Comparison of ENCODE assay signal across 8 mouse cellular contexts in the genomic region with DNA sequence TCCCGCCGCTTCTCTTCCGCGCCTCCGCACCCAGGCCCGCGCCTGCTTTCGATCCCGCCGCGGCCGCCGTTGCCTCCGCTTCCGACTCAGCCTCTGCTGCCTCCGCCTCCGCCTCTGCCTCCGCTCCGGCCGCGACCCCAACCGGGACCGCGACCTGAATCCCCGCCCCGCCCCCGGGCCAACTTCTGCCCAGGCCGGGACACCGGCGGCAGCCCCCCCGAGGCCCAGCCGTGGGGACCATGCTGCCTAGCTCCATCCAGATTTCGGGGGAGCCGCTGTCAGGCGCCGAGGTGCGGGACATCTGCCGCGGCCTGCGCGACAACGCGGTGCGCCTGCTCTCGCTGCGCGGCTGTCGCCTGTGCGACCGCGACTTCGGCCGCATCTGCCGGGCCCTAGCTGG. TPM values are rescaled to one million over a fixed set of nuclear protein-coding genes. Genes with fewer than 3 reads are reported as not detected.
A peak's percentile ranks its signal among the peaks of the same experiment; 100 is the strongest.
DNase-seq lines count a peak whose midpoint lies in the region; ATAC-seq lines count a peak whose summit lies in the region.

No protein-coding gene starts in this region.

- peak overlapping the region; percentile 100 for H3K4me2 ChIP-seq in embryonic facial prominence, embryonic 13.5 days
- peak overlapping the region; percentile 94 for H3K4me2 ChIP-seq in neural tube, embryonic 15.5 days

- H3K36me3 ChIP-seq in heart, embryonic 10.5 days, result peaks cover 66% of the 10 kb centered on the region
- H3K36me3 ChIP-seq in embryonic facial prominence, embryonic 13.5 days, result peaks cover 67% of the 10 kb centered on the region
- peaks cover 55% of the 10 kb centered on the region for H3K36me3 ChIP-seq in neural tube, embryonic 15.5 days

- peaks cover 35% of the 10 kb centered on the region for H3K4me1 ChIP-seq in heart, embryonic 10.5 days
- H3K4me1 ChIP-seq in embryonic facial prominence, embryonic 13.5 days, result peaks cover 21% of the 10 kb centered on the region
- peaks cover 39% of the 10 kb centered on the region for H3K4me1 ChIP-seq in neural tube, embryonic 15.5 days

- WGBS in heart, embryonic 10.5 days, result under 1% methylated on average over 52 of the region's 54 CpGs
- under 1% methylated on average over 53 of the region's 54 CpGs for WGBS in embryonic facial prominence, embryonic 13.5 days
- WGBS in neural tube, embryonic 15.5 days, result 1% methylated on average over 44 of the region's 54 CpGs

- H3K4me3 ChIP-seq in heart, embryonic 10.5 days, result peak overlapping the region; percentile 72
- peak overlapping the region; percentile 71 for H3K4me3 ChIP-seq in embryonic facial prominence, embryonic 13.5 days
- peak overlapping the region; percentile 81 for H3K4me3 ChIP-seq in neural tube, embryonic 15.5 days (replicated peaks)

- H3K27me3 ChIP-seq in heart, embryonic 10.5 days (ENCODE audit: insufficient read depth, poor library complexity, severe bottlenecking), result peaks cover 34% of the 10 kb centered on the region
- H3K27me3 ChIP-seq in embryonic facial prominence, embryonic 13.5 days, result peaks cover 27% of the 10 kb centered on the region
- no peaks in the 10 kb centered on the region for H3K27me3 ChIP-seq in neural tube, embryonic 15.5 days (replicated peaks)

- peak overlapping the region; percentile 31 for H3K27ac ChIP-seq in heart, embryonic 10.5 days
- no peak overlapping the region for H3K27ac ChIP-seq in embryonic facial prominence, embryonic 13.5 days
- peak overlapping the region; percentile 78 for H3K27ac ChIP-seq in neural tube, embryonic 15.5 days (replicated peaks)

- peak overlapping the region; percentile 74 for H3K9ac ChIP-seq in embryonic facial prominence, embryonic 13.5 days
- peak overlapping the region; percentile 75 for H3K9ac ChIP-seq in neural tube, embryonic 15.5 days (replicated peaks)

- DNase-seq in heart, embryonic 10.5 days (ENCODE audit: low spot score), result no peak
- no peak for DNase-seq in heart, adult 8-10 months (ENCODE audit: low spot score)
- peak; percentile 41 for DNase-seq in retina, embryonic 14.5 days (ENCODE audit: low spot score)
- no peak for DNase-seq in retina, postnatal 1 day
- DNase-seq in kidney, postnatal 25 days, result peak; percentile 27 to 61
- no peak for DNase-seq in gastrocnemius, adult 8-10 months (ENCODE audit: low spot score in 2 of 2)

- 0 out of 2 replicates have a peak, but pooled peaks have one; percentile 1 for ATAC-seq in embryonic facial prominence, embryonic 13.5 days (ENCODE audit: insufficient number of reproducible peaks, insufficient read depth, low FRiP score, low TSS enrichment, low read depth)
- peak; percentile 42 for ATAC-seq in neural tube, embryonic 15.5 days (ENCODE audit: low FRiP score)

- H3K9me3 ChIP-seq in heart, embryonic 10.5 days, result no peaks in the 10 kb centered on the region
- no peaks in the 10 kb centered on the region for H3K9me3 ChIP-seq in embryonic facial prominence, embryonic 13.5 days
- no peaks in the 10 kb centered on the region for H3K9me3 ChIP-seq in neural tube, embryonic 15.5 days (replicated peaks)

RNA-seq across cellular contexts. Expression of gene Lrrc73, which starts 0.8 kb away (rescaled TPM):
- polyA plus RNA-seq in heart, embryonic 10.5 days (2016; fragmentation: Nextera tagmentation; extraction: Ambion mirVana), result 0.33 and 0.38 TPM in 2 replicates
- total RNA-seq in heart, adult 8-10 months (2022), result under 1 TPM in 2 of 4 experiments, not detected in 2; 0.12 to 0.14 TPM
- 1.4 and 1.9 TPM in 2 replicates for polyA plus RNA-seq in embryonic facial prominence, embryonic 13.5 days (2015; fragmentation: Nextera tagmentation; extraction: Ambion mirVana)
- 13.1 and 15.0 TPM in 2 replicates for polyA plus RNA-seq in neural tube, embryonic 15.5 days (2015; fragmentation: Nextera tagmentation; extraction: Ambion mirVana)
- not detected for total RNA-seq in gastrocnemius, adult 8-10 months (2022)

RNA-seq across cellular contexts. Expression of gene Yipf3, which starts 6.2 kb away (rescaled TPM):
- polyA plus RNA-seq in heart, embryonic 10.5 days (2016; fragmentation: Nextera tagmentation; extraction: Ambion mirVana), result 77.0 and 83.9 TPM in 2 replicates
- total RNA-seq in heart, adult 8-10 months (2022), result 10 to 100 TPM; 82.2 to 91.1 (median 85.5) TPM
- polyA plus RNA-seq in embryonic facial prominence, embryonic 13.5 days (2015; fragmentation: Nextera tagmentation; extraction: Ambion mirVana), result 82.8 and 95.7 TPM in 2 replicates
- 87.8 and 97.8 TPM in 2 replicates for polyA plus RNA-seq in neural tube, embryonic 15.5 days (2015; fragmentation: Nextera tagmentation; extraction: Ambion mirVana)
- 10 to 100 TPM; 56.2 to 75.3 (median 61.7) TPM for total RNA-seq in gastrocnemius, adult 8-10 months (2022)

RNA-seq across cellular contexts. Expression of gene Polr1c, which starts 6.3 kb away (rescaled TPM):
- 53.8 and 81.2 TPM in 2 replicates for polyA plus RNA-seq in heart, embryonic 10.5 days (2016; fragmentation: Nextera tagmentation; extraction: Ambion mirVana)
- total RNA-seq in heart, adult 8-10 months (2022), result 10 to 100 TPM; 20.4 to 25.6 (median 22.7) TPM
- 103 and 104 TPM in 2 replicates for polyA plus RNA-seq in embryonic facial prominence, embryonic 13.5 days (2015; fragmentation: Nextera tagmentation; extraction: Ambion mirVana)
- polyA plus RNA-seq in neural tube, embryonic 15.5 days (2015; fragmentation: Nextera tagmentation; extraction: Ambion mirVana), result 73.7 and 76.4 TPM in 2 replicates
- 10 to 100 TPM; 12.9 to 20.4 (median 16.6) TPM for total RNA-seq in gastrocnemius, adult 8-10 months (2022)

RNA-seq across cellular contexts. Expression of gene Tjap1, which starts 28.7 kb away (rescaled TPM):
- 46.5 and 55.8 TPM in 2 replicates for polyA plus RNA-seq in heart, embryonic 10.5 days (2016; fragmentation: Nextera tagmentation; extraction: Ambion mirVana)
- total RNA-seq in heart, adult 8-10 months (2022), result 10 to 100 TPM; 26.0 to 39.5 (median 35.6) TPM
- 55.6 and 57.9 TPM in 2 replicates for polyA plus RNA-seq in embryonic facial prominence, embryonic 13.5 days (2015; fragmentation: Nextera tagmentation; extraction: Ambion mirVana)
- polyA plus RNA-seq in neural tube, embryonic 15.5 days (2015; fragmentation: Nextera tagmentation; extraction: Ambion mirVana), result 28.6 and 32.6 TPM in 2 replicates
- 10 to 100 TPM; 35.8 to 40.7 (median 37.8) TPM for total RNA-seq in gastrocnemius, adult 8-10 months (2022)

RNA-seq across cellular contexts. Expression of gene Dlk2, which starts 43.1 kb away (rescaled TPM):
- 0.36 and 0.77 TPM in 2 replicates for polyA plus RNA-seq in heart, embryonic 10.5 days (2016; fragmentation: Nextera tagmentation; extraction: Ambion mirVana)
- total RNA-seq in heart, adult 8-10 months (2022), result under 1 TPM in 2 of 4 experiments, not detected in 2; 0.14 to 0.53 TPM
- 7.8 and 8.6 TPM in 2 replicates for polyA plus RNA-seq in embryonic facial prominence, embryonic 13.5 days (2015; fragmentation: Nextera tagmentation; extraction: Ambion mirVana)
- polyA plus RNA-seq in neural tube, embryonic 15.5 days (2015; fragmentation: Nextera tagmentation; extraction: Ambion mirVana), result 24.7 and 27.4 TPM in 2 replicates
- total RNA-seq in gastrocnemius, adult 8-10 months (2022), result under 1 TPM in 1 of 4 experiments, not detected in 3; 0.19 TPM

Comparison
In these comparisons a context has a peak if more than half of its experiments do, and no peak if none do; other contexts are left out.
1. DNase-seq: peak in retina, embryonic 14.5 days (single experiment) and kidney, postnatal 25 days (2 of 2); none in heart, embryonic 10.5 days (single experiment), heart, adult 8-10 months (single experiment), retina, postnatal 1 day (single experiment) and gastrocnemius, adult 8-10 months (0 of 2).
2. Peak in every context shown above with its lines, with median percentiles within 50 percentile points of each other: H3K4me3 ChIP-seq.